Mouse (Mus musculus): ENCODE measurements around the gene Lmod3. TPM values are rescaled to one million over a fixed set of nuclear protein-coding genes. Genes with fewer than 3 reads are reported as not detected.

Lmod3 gene
- total RNA-seq, 1 experiment from 2014 or later, result not detected

DNA sequence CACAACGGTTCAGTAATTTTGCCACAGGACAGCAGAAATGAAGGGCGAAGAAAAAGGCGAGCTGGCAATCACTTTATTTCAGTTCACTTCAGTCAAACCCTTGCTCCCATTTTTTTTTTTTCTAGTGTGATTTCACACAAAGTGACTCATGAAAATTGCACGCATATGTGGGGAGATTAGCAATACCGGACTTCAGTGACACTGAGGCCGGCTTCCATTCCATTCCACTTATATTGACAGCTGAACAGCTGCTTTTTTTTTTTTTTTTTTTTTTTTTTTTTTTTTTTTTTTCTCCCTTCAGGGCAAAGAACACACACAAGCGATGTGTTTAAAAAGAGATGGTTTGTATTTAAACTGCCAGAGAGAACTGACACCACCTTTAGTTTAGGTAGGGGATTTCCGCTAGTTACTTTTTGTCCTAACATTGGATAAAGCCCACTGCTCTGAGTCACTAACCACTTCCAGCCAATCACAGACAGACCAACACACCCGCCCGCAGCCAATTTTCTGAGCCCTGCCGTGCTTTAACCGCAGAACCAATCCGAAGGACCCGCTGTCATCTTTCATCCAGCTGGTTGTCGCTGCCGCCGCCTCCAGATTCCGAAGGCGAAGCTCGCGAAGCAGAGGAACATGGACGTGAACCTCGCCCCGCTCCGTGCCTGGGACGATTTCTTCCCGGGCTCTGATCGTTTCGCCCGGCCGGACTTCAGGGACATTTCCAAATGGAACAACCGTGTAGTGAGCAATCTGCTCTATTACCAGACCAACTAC, 42.2 kb downstream of the Lmod3 start, which contains the start of gene Arl6ip5:
Gene Arl6ip5, plus strand, starts transcription at position 499 of the 771 bp plus-strand sequence.
- peak; percentile 76 to 82 for ATAC-seq (replicated peaks in 1 of 2; ENCODE audit: insufficient read depth in 1 of 2, low FRiP score in 2 of 2, low TSS enrichment in 1 of 2, low read depth in 1 of 2, poor library complexity in 2 of 2, severe bottlenecking in 2 of 2)

- no peak for ATAC-seq (replicated peaks in 1 of 2; ENCODE audit: insufficient read depth in 1 of 2, low FRiP score in 2 of 2, low TSS enrichment in 1 of 2, low read depth in 1 of 2, poor library complexity in 2 of 2, severe bottlenecking in 2 of 2)
Observed at GRCm38 (mm10) chr6:97209751-97210150, 42.8 kb downstream of the Lmod3 start.

DNA sequence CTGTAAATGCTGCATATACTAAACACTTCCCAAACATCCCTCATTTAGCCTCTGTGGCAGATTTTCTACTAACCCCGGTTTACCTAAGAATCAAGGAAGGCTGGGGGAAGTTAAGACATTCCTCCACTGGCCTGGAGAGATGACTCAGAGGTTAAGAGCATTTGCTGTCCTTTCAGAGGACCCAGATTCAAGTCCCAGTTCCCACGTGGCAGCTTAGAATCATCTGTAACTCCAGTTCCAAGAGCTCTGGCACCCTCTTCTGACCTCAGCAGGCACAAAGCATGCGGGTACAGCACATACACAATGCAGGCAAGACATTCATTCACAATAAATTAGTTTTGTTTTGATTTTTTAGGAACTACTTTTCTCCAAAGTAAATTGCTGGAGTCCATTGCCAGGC, 43.4 kb downstream of the Lmod3 start:
- ATAC-seq (replicated peaks in 1 of 2; ENCODE audit: insufficient read depth in 1 of 2, low FRiP score in 2 of 2, low TSS enrichment in 1 of 2, low read depth in 1 of 2, poor library complexity in 2 of 2, severe bottlenecking in 2 of 2), result no peak

GRCm38 (mm10) chr6:97208406-97208805, 44.2 kb downstream of the Lmod3 start:
- no peak for ATAC-seq (replicated peaks in 1 of 2; ENCODE audit: insufficient read depth in 1 of 2, low FRiP score in 2 of 2, low TSS enrichment in 1 of 2, low read depth in 1 of 2, poor library complexity in 2 of 2, severe bottlenecking in 2 of 2)

DNA sequence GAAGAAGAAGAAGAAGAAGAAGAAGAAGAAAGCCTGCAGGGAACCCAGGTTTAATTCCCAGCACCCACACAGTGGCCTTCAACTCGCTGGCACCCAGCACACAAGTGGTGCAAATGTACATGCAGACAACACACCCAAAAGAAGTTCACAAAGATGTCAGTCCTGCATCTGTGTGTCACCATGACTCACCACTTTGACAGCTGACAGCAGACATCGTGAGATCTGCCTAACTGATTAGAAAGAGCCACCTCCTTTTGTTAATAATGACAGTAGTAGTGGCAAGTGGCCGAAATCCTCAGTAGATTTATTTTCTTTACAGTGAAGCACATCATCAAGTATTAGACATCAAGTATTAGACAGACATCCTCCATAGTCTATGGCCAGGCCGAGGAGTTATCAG, 45.5 kb downstream of the Lmod3 start:
- no peak for ATAC-seq (replicated peaks in 1 of 2; ENCODE audit: insufficient read depth in 1 of 2, low FRiP score in 2 of 2, low TSS enrichment in 1 of 2, low read depth in 1 of 2, poor library complexity in 2 of 2, severe bottlenecking in 2 of 2)

- ATAC-seq (replicated peaks in 1 of 2; ENCODE audit: insufficient read depth in 1 of 2, low FRiP score in 2 of 2, low TSS enrichment in 1 of 2, low read depth in 1 of 2, poor library complexity in 2 of 2, severe bottlenecking in 2 of 2), result peak; percentile 96 to 97
Observed at GRCm38 (mm10) chr6:97205439-97205885, 47.1 kb downstream of the Lmod3 start, which contains the start of gene Uba3. TSS of gene Uba3 (minus strand) at chr6:97205647.

DNA sequence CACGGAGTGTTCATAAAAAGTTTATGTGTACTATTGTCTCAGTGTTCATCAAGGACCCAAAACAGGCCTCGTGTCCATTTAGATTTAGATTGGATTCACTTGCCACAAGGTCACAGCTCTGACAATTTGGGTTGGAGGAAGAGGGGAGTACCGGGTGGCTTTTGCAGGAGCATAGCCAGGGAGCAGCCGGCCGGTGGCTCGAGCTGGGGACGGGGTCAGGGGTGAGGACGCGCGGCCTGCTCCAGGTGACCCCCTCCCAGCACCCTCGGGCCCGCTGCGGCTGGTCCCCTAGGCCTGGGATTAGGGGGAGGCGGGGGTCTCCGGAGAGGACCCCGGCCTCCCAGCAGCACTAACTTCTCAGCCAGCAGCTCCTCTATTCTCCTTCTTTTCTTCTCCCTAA, 47.6 kb downstream of the Lmod3 start:
- no peak for ATAC-seq (replicated peaks in 1 of 2; ENCODE audit: insufficient read depth in 1 of 2, low FRiP score in 2 of 2, low TSS enrichment in 1 of 2, low read depth in 1 of 2, poor library complexity in 2 of 2, severe bottlenecking in 2 of 2)

DNA sequence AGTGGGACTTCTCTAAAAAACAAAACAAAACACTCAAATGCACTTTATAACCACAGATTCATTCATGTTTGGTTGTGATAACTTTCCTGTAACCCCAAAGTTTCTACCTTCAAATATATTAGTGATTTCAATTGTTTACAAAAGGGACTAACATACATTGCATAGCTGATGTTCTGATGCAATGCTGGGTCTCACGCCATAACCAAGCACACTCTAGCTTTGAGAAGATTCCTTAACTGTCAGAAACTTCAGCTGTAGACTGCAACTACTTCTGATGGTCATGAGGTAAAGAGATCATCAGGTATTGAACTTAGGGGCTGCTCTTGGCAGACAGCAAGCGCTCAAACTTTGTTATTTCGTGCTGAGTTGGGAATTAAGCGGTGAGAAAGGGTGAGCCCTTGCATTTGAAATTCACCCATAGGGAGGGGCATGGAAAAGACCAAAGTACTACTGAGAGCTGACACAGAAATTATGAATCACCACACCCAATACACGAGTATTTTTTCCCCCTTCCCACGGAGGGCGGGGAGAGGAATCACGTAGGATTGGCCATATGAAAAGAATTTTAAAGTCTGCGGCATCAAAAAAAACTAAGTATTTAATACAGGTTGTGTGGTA, 48.2 kb downstream of the Lmod3 start:
- no peak for ATAC-seq (replicated peaks in 1 of 2; ENCODE audit: insufficient read depth in 1 of 2, low FRiP score in 2 of 2, low TSS enrichment in 1 of 2, low read depth in 1 of 2, poor library complexity in 2 of 2, severe bottlenecking in 2 of 2)

- ATAC-seq (replicated peaks in 1 of 2; ENCODE audit: insufficient read depth in 1 of 2, low FRiP score in 2 of 2, low TSS enrichment in 1 of 2, low read depth in 1 of 2, poor library complexity in 2 of 2, severe bottlenecking in 2 of 2), result no peak
Observed at GRCm38 (mm10) chr6:97202477-97202876, 50.1 kb downstream of the Lmod3 start.

DNA sequence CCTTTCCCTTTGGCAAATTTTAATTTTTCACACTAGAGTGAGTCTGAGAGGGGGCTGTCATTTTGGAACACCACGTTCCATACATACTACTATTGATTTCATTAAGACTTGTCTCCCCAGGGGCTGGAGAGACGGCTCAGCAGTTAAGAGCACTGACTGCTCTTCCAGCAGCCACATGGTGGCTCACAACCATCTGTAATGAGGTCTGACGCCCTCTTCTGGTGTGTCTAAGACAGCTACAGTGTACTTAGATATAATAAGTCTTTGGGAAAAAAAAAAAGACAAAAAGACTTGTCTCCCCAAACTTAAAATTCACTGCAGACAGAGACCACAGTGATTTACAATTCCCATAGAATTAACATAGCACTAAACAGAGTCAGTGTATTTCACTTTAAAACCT, 52.1 kb downstream of the Lmod3 start:
- no peak for ATAC-seq (replicated peaks in 1 of 2; ENCODE audit: insufficient read depth in 1 of 2, low FRiP score in 2 of 2, low TSS enrichment in 1 of 2, low read depth in 1 of 2, poor library complexity in 2 of 2, severe bottlenecking in 2 of 2)

Other genes with a start within 250 kb of the Lmod3 start
- not detected in 2 replicates for gene Fam19a4, start 192.3 kb downstream of the Lmod3 start, total RNA-seq (2017)
- 4.9 and 11.2 TPM in 2 replicates for gene Eogt, start 103.6 kb downstream of the Lmod3 start, total RNA-seq (2017)
- gene Tmf1, start 73.6 kb downstream of the Lmod3 start, total RNA-seq (2017), result 119 and 157 TPM in 2 replicates
- 79.2 and 109 TPM in 2 replicates for gene Uba3, start 47.1 kb downstream of the Lmod3 start, total RNA-seq (2017)
- gene Arl6ip5, start 42.1 kb downstream of the Lmod3 start, total RNA-seq (2017), result 52.7 and 84.3 TPM in 2 replicates